Mouse (Mus musculus): Measurements from ENCODE around the gene Gm960. TPM values are rescaled to one million over a fixed set of nuclear protein-coding genes. Genes with fewer than 3 reads are reported as not detected.
A peak's percentile ranks its signal among the peaks of the same experiment; 100 is the strongest.

Gm960 gene
- polyA plus RNA-seq, 1 experiment from 2014 or later = 6.5 TPM

DNA sequence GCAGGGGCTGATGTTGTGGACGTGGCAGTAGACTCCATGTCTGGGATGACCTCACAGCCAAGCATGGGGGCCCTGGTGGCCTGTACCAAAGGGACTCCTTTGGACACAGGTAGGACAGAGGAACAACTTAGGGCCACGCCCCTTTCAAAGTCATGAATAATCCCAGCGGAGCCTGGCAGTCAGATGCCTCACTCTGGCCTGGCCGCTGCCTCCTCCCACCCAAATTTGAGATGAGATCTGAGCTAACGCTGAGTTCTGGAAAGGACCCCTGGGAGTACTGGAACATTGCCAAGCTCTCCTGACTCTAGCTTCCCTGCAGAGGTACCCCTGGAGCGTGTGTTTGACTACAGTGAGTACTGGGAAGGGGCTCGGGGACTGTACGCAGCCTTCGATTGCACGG, 79.0 kb downstream of the Gm960 start:
- Histone ChIP-seq H3K27ac (replicated peaks) (no peak overlapping the region), H3K9ac (replicated peaks) (no peak overlapping the region)
- 87% methylated on average over 10 of the region's 10 CpGs for WGBS

DNA sequence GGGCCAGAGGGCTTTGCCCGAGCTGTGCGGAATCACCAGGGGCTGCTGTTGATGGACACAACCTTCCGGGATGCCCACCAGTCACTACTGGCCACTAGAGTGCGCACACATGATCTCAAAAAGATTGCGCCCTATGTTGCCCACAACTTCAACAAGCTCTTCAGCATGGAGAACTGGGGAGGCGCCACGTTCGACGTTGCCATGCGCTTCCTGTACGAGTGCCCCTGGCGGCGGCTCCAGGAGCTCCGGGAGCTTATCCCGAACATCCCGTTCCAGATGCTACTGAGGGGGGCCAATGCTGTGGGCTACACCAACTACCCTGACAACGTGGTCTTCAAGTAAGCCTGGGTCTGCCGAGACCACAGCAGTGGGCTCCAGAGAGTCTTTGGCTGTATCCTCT, 80.3 kb downstream of the Gm960 start:
- peaks cover 27% of the 10 kb centered on the region for H3K4me1 ChIP-seq
- ATAC-seq (ENCODE audit: low FRiP score, low read depth) = no peak
- no peak overlapping the region for H3K4me2 ChIP-seq (replicated peaks)
- H3K27ac ChIP-seq (replicated peaks) = no peak overlapping the region
- H3K4me3 ChIP-seq = no peak overlapping the region
- H3K9me3 ChIP-seq = no peaks in the 10 kb centered on the region
- peaks cover 24% of the 10 kb centered on the region for H3K36me3 ChIP-seq
- 0 out of 2 replicates have a peak overlapping the region, but pooled peaks have one; percentile 4 for H3K9ac ChIP-seq (replicated peaks)
- WGBS = 36% methylated on average over 18 of the region's 18 CpGs
- peaks cover 14% of the 10 kb centered on the region for H3K27me3 ChIP-seq

More for the DNA sequence above, 79.0 kb downstream of the Gm960 start:
- Histone ChIP-seq H3K4me2 (replicated peaks) (no peak overlapping the region), H3K4me3 (no peak overlapping the region), H3K27me3 (peaks cover 14% of the 10 kb centered on the region), H3K4me1 (peaks cover 20% of the 10 kb centered on the region), H3K9me3 (no peaks in the 10 kb centered on the region), H3K36me3 (peaks cover 26% of the 10 kb centered on the region)
- ATAC-seq (ENCODE audit: low FRiP score, low read depth) = no peak

DNA sequence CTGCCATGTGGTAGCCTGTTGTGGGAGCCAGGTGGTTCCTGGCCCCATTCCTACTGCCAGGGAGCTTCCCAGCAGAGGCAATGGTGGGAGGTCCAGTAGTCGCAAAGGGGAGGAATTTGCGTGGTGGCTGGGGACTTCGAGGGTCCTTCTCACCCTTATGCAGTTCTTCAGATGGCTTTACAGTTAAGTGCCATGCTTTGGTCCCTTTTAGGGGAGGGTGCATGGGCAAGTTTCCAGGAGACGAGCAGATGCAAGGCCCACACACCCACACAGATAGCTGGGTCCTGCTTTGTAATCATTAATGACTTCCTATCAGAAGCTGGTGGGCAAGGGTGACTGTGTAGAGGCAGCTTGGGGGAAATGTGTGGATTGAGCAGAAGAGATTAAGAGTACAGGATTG, 81.9 kb downstream of the Gm960 start:
- Histone ChIP-seq H3K36me3 (peaks cover 24% of the 10 kb centered on the region), H3K9ac (replicated peaks) (no peak overlapping the region), H3K4me2 (replicated peaks) (no peak overlapping the region), H3K4me3 (no peak overlapping the region), H3K27ac (replicated peaks) (no peak overlapping the region), H3K4me1 (peaks cover 37% of the 10 kb centered on the region), H3K27me3 (peaks cover 14% of the 10 kb centered on the region), H3K9me3 (no peaks in the 10 kb centered on the region)
- WGBS = 55% methylated on average over 4 of the region's 4 CpGs
- no peak for ATAC-seq (ENCODE audit: low FRiP score, low read depth)

- H3K9me3 ChIP-seq = no peaks in the 10 kb centered on the region
- H3K9ac ChIP-seq (replicated peaks) = peak within 1 kb of the TSS; percentile 98
- H3K4me2 ChIP-seq (replicated peaks) = peak within 1 kb of the TSS; percentile 74
- peaks cover 37% of the 10 kb centered on the region for H3K4me1 ChIP-seq
- under 1% methylated on average over 64 of the region's 87 CpGs for WGBS
- ATAC-seq (ENCODE audit: low FRiP score, low read depth) = peak; percentile 96
- peaks cover 14% of the 10 kb centered on the region for H3K27me3 ChIP-seq
- H3K36me3 ChIP-seq = peaks cover 28% of the 10 kb centered on the region
- peak within 1 kb of the TSS; percentile 94 for H3K4me3 ChIP-seq
- H3K27ac ChIP-seq (replicated peaks) = peak within 1 kb of the TSS; percentile 90
These were observed 83.0 kb downstream of the Gm960 start, which contains the start of gene Lrfn4 for GRCm38 (mm10) chr19:4615151-4616093. Gene Lrfn4 (minus strand): TSS chr19:4615667.

- peaks cover 28% of the 10 kb centered on the region for H3K36me3 ChIP-seq
- no peaks in the 10 kb centered on the region for H3K9me3 ChIP-seq
- H3K27ac ChIP-seq (replicated peaks) = peak overlapping the region; percentile 90
- no peak for ATAC-seq (ENCODE audit: low FRiP score, low read depth)
- peak overlapping the region; percentile 94 for H3K4me3 ChIP-seq
- H3K4me2 ChIP-seq (replicated peaks) = peak overlapping the region; percentile 74
- peaks cover 14% of the 10 kb centered on the region for H3K27me3 ChIP-seq
- H3K4me1 ChIP-seq = peaks cover 37% of the 10 kb centered on the region
- H3K9ac ChIP-seq (replicated peaks) = peak overlapping the region; percentile 98
- 19% methylated on average over 41 of the region's 49 CpGs for WGBS
These were observed 83.9 kb downstream of the Gm960 start for GRCm38 (mm10) chr19:4614305-4615150.

GRCm38 (mm10) chr19:4613464-4614304, 84.8 kb downstream of the Gm960 start:
- peaks cover 14% of the 10 kb centered on the region for H3K27me3 ChIP-seq
- H3K36me3 ChIP-seq = peaks cover 28% of the 10 kb centered on the region
- H3K9me3 ChIP-seq = no peaks in the 10 kb centered on the region
- peak overlapping the region; percentile 90; the same call in 1 of the 2 replicates for H3K27ac ChIP-seq (replicated peaks)
- H3K9ac ChIP-seq (replicated peaks) = peak overlapping the region; percentile 98; the same call in 1 of the 2 replicates
- H3K4me2 ChIP-seq (replicated peaks) = peak overlapping the region; percentile 74
- peak overlapping the region; percentile 94 for H3K4me3 ChIP-seq
- peaks cover 37% of the 10 kb centered on the region for H3K4me1 ChIP-seq
- 91% methylated on average over 33 of the region's 33 CpGs for WGBS
- ATAC-seq (ENCODE audit: low FRiP score, low read depth) = no peak

DNA sequence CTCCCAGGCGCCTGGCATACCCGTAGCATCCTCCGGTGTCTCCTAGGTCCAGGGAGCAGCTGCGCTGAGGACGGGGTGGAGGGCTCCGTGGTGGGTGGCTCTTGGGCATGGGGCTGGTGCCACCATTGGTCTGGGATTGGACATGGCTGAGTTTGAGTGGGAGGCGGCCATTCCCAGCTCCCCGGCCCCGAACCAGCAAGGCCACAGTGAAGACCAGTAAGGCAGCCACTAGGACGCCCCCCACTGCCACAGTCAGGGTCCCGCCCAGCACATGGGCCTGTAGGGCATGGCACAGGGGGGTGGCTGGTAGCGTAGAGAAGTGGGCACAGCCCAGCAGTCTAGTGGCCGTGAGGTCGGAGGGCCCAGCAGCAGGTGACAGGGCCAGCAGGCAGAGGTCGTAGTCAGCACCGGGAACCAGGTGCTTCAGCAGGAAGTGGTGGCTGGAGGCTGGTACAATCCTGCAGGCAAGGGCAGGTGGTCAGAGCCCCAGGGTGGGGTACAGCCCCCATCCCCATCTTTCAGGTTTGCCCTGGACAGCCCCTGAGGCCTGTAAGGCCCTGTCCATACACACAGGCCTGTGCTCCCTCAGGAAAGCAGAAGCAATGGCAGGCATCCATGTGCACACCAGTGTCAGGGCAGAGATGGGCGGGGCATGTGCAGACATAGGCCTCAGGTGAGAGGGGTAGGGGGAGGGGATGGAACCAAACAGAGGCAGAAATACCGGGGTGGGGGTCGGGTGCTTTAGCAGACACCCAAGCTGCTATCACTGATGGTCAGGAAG, 86.1 kb downstream of the Gm960 start:
- Histone ChIP-seq H3K27me3 (peaks cover 7% of the 10 kb centered on the region), H3K9me3 (no peaks in the 10 kb centered on the region), H3K36me3 (peaks cover 28% of the 10 kb centered on the region), H3K4me1 (peaks cover 33% of the 10 kb centered on the region), H3K9ac (replicated peaks) (no peak overlapping the region; the same call in 1 of the 2 replicates), H3K4me2 (replicated peaks) (no peak overlapping the region), H3K27ac (replicated peaks) (no peak overlapping the region), H3K4me3 (no peak overlapping the region)
- no peak for ATAC-seq (ENCODE audit: low FRiP score, low read depth)
- WGBS = 87% methylated on average over 19 of the region's 19 CpGs

DNA sequence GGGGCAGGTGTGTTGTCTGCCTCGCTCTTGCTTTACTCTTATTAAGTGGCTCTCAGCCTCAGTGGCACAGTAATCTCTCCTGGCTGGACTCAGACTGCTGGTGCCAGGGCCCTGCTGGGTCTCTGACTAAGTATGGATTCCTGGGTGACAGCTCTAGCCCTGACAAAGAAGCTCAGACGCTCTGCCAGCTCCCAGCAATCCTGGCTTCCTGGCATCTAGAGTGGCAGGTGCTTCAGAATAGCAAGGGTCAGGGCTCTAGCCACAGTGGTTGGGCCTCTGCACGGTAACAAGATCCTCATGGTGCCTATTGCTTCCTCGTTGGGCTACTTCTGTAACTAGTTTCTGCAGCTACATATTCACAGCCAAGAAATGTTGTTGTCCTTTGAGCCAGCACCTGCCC, 88.4 kb downstream of the Gm960 start:
- Histone ChIP-seq H3K36me3 (peaks cover 28% of the 10 kb centered on the region), H3K9me3 (no peaks in the 10 kb centered on the region), H3K27me3 (no peaks in the 10 kb centered on the region), H3K27ac (replicated peaks) (no peak overlapping the region), H3K9ac (replicated peaks) (no peak overlapping the region), H3K4me1 (peaks cover 24% of the 10 kb centered on the region), H3K4me3 (no peak overlapping the region), H3K4me2 (replicated peaks) (no peak overlapping the region)
- WGBS = 69% methylated on average over 4 of the region's 4 CpGs
- no peak for ATAC-seq (ENCODE audit: low FRiP score, low read depth)

DNA sequence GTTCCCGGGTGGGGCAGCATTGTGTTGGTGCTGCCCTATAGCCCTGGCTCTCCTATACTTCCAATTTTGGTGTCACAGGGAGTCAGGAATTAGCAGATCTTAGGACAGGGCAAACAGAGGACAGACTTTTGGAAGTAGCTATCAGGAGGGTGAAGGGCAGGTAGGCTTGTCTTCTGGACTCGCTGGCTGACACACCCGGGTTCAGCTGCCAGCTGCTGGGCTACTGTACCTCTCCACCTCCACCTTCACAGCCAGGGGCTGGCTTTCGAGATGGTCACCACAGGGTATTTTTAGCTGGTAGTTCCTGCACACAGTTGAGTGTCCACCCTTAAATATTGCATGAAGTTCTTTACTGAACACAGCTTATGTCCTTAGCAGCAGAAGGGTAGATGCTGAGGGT, 90.0 kb downstream of the Gm960 start:
- Histone ChIP-seq H3K36me3 (peaks cover 24% of the 10 kb centered on the region), H3K4me1 (peaks cover 13% of the 10 kb centered on the region), H3K9me3 (no peaks in the 10 kb centered on the region), H3K27me3 (no peaks in the 10 kb centered on the region), H3K4me2 (replicated peaks) (no peak overlapping the region), H3K27ac (replicated peaks) (no peak overlapping the region), H3K4me3 (no peak overlapping the region), H3K9ac (replicated peaks) (no peak overlapping the region)
- WGBS = 85% methylated on average over 4 of the region's 4 CpGs
- no peak for ATAC-seq (ENCODE audit: low FRiP score, low read depth)

DNA sequence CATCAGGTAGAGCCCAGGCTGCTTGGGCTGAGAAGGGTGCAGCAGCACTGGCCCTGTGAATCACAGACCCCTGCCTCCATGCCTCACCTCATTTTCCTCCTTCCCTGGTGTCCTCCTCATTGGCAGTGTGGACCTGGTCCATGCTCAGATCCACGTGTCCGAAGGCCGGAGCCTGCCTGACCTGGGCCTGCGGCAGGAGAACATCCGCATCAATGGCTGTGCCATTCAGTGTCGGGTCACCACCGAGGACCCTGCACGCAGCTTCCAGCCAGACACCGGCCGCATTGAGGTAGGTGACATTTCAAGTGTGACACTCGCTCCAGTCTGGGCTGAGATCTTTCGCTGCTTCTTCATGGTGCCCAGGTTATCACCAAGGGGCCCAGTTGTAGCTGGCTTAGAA, 91.1 kb downstream of the Gm960 start:
- Histone ChIP-seq H3K4me2 (replicated peaks) (no peak overlapping the region), H3K27me3 (no peaks in the 10 kb centered on the region), H3K27ac (replicated peaks) (no peak overlapping the region), H3K4me1 (peaks cover 2% of the 10 kb centered on the region; the same call in 1 of the 2 replicates), H3K36me3 (peaks cover 13% of the 10 kb centered on the region), H3K9ac (replicated peaks) (no peak overlapping the region), H3K9me3 (no peaks in the 10 kb centered on the region), H3K4me3 (no peak overlapping the region)
- WGBS = 90% methylated on average over 12 of the region's 12 CpGs
- no peak for ATAC-seq (ENCODE audit: low FRiP score, low read depth)

DNA sequence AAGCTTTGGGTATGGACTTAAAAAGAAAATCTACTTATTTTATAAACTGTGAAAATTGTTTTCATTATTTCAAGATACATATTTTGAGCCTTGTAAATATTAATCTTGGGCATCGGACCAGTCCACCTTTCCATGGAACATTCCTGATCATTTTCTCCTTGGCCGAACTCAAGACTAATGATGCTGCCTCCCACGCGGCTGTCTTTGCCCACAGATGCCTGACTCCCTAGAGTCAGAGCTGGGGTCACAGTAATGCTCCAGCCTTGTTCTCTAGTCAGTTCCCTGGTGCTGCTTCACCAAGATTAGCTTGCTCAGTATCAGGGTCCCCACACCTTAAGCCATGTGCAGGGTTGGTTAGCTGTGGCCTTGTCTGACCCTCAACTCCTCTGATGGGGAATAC, 92.8 kb downstream of the Gm960 start:
- Histone ChIP-seq H3K4me1 (no peaks in the 10 kb centered on the region), H3K27ac (replicated peaks) (no peak overlapping the region), H3K27me3 (no peaks in the 10 kb centered on the region), H3K9ac (replicated peaks) (no peak overlapping the region), H3K4me2 (replicated peaks) (no peak overlapping the region), H3K36me3 (no peaks in the 10 kb centered on the region), H3K4me3 (no peak overlapping the region), H3K9me3 (no peaks in the 10 kb centered on the region)
- 92% methylated on average over 4 of the region's 4 CpGs for WGBS
- no peak for ATAC-seq (ENCODE audit: low FRiP score, low read depth)
